Mouse (Mus musculus): ENCODE data around the gene Gm26897.
A peak's percentile ranks its signal among the peaks of the same experiment; 100 is the strongest.

Gene Gm26897

GRCm38 (mm10) chr5:111733851-111734250 lies at the start of gene Gm26897:
Gene Gm26897, plus strand, starts transcription at chr5:111733924.
- peak; percentile 93 for DNase-seq

- no peak for DNase-seq
Measured at GRCm38 (mm10) chr5:111687370-111687769, 46.4 kb upstream of the Gm26897 start.

GRCm38 (mm10) chr5:111688584-111688983 lies 45.1 kb upstream of the Gm26897 start:
- DNase-seq = no peak

GRCm38 (mm10) chr5:111697996-111698395 lies 35.7 kb upstream of the Gm26897 start:
- DNase-seq = no peak

GRCm38 (mm10) chr5:111699711-111700303 lies 33.9 kb upstream of the Gm26897 start:
- no peak for DNase-seq

GRCm38 (mm10) chr5:111701634-111702329 lies 31.9 kb upstream of the Gm26897 start:
- no peak for DNase-seq

GRCm38 (mm10) chr5:111703586-111703985 lies 30.1 kb upstream of the Gm26897 start:
- no peak for DNase-seq

- no peak for DNase-seq
Measured at GRCm38 (mm10) chr5:111704326-111704725, 29.4 kb upstream of the Gm26897 start.

GRCm38 (mm10) chr5:111709195-111709901 lies 24.4 kb upstream of the Gm26897 start:
- DNase-seq = no peak

GRCm38 (mm10) chr5:111719018-111719417 lies 14.7 kb upstream of the Gm26897 start:
- no peak for DNase-seq

GRCm38 (mm10) chr5:111720726-111721125 lies 13.0 kb upstream of the Gm26897 start:
- no peak for DNase-seq

GRCm38 (mm10) chr5:111724713-111725112 lies 9.0 kb upstream of the Gm26897 start:
- no peak for DNase-seq

GRCm38 (mm10) chr5:111725195-111725920 lies 8.4 kb upstream of the Gm26897 start:
- peak; percentile 94 for DNase-seq

- DNase-seq = no peak
Measured at GRCm38 (mm10) chr5:111728411-111728810, 5.3 kb upstream of the Gm26897 start.

GRCm38 (mm10) chr5:111730560-111731167 lies 3.1 kb upstream of the Gm26897 start:
- DNase-seq = peak; percentile 91

GRCm38 (mm10) chr5:111732194-111732593 lies 1.5 kb upstream of the Gm26897 start:
- no peak for DNase-seq

GRCm38 (mm10) chr5:111739480-111739879 lies 5.8 kb downstream of the Gm26897 start:
- DNase-seq = no peak

- DNase-seq = no peak
Measured at GRCm38 (mm10) chr5:111740384-111741275, 6.9 kb downstream of the Gm26897 start.

- no peak for DNase-seq
Measured at GRCm38 (mm10) chr5:111741352-111741751, 7.6 kb downstream of the Gm26897 start.

GRCm38 (mm10) chr5:111742290-111742898 lies 8.7 kb downstream of the Gm26897 start:
- DNase-seq = peak; percentile 90

- no peak for DNase-seq
Measured at GRCm38 (mm10) chr5:111749599-111749998, 15.9 kb downstream of the Gm26897 start.
